Mouse (Mus musculus): Measurements from ENCODE around the gene Macrod1.
A peak's percentile ranks its signal among the peaks of the same experiment; 100 is the strongest.

DNA sequence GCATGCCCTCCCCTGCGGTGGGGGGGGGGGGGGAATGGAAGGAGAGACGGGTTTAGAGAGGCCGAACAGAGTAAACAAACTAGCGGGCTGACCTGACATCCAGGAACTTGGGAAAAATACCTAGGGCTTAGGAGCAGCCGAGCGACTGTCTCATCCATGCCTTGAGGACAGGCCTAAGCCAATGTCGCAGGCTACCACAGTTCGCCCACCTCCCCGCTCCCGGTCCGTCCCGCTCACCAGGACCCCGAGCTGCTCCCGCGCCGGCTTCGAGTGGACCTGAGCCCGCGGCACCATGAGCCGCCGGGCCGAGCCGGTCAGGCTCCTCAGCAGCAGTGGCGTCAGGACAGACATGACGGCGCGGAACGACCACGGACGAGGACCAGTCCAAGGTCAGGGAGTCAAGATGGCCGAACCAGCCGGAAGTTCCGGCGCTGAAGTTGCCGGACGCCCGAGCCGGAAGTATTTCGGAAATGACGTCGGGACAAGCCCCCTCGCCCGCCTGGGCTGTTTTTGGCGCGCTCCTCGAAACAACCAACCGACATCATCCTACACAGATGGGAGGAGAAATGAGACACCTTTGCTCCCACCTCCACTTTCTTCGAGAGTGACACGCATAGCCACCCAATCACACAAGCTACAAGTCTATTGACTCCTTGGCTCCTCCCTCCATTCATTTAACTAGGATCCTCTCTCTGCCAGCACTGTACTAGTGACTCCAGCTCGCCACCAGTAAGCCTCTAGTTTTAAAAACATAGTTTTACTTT, 160.7 kb downstream of the Macrod1 start, which contains the start of gene Cox8a:
- TF ChIP-seq POLR2A (IDR thresholded peaks at IDR 0.05; ENCODE audit: borderline replicate concordance, extremely low read depth, insufficient read depth, insufficient read length, poor library complexity, severe bottlenecking) = peak; percentile 34; the same call in 1 of the 2 replicates
- TF ChIP-seq CTCF (IDR thresholded peaks at IDR 0.05; ENCODE audit: borderline replicate concordance, extremely low read depth, insufficient read depth, insufficient read length) = no peak

Data from brain, embryonic 14.5 days (tissue).